Mouse (Mus musculus) bone marrow macrophage, adult 2 months (primary cell): ENCODE measurements around the gene Ube2n.

Experiments used
- CTCF ChIP-seq: IDR thresholded peaks from 2 replicates; pipeline ENCODE4 v1.5.1; 2012; ENCODE audit warnings: low read depth, mild to moderate bottlenecking, low read length, moderate library complexity
- POLR2A ChIP-seq: IDR thresholded peaks from 2 replicates; pipeline ENCODE4 v1.6.1; 2012; ENCODE audit warnings: mild to moderate bottlenecking, low read depth, low read length, borderline replicate concordance

GRCm38 (mm10) chr10:95562395-95562794, 47.5 kb downstream of the Ube2n start:
- TF ChIP-seq CTCF (no peak), POLR2A (no peak)
